Comparison of ENCODE assay signal across 16 mouse cellular contexts in genomic region chr6:120930450-120931306, GRCm38 (mm10). TPM values are rescaled to one million over a fixed set of nuclear protein-coding genes. Genes with fewer than 3 reads are reported as not detected.
DNase-seq lines count a peak whose midpoint lies in the region; ATAC-seq lines count a peak whose summit lies in the region.
"Had no signal": no experiment of that assay in that cellular context is flagged by ENCODE, and none has a peak within 500 bp of the region (broad histone marks: within the 10 kb centered on the region; RNA-seq: fewer than 3 reads in every experiment).

No protein-coding gene starts in this region.

- H3K27me3 ChIP-seq in limb, embryonic 12.5 days = no peaks in the 10 kb centered on the region
- no peaks in the 10 kb centered on the region for H3K27me3 ChIP-seq in limb, embryonic 10.5 days (ENCODE audit: low read depth, poor library complexity, severe bottlenecking)
- H3K27me3 ChIP-seq: stomach, embryonic 15.5 days had no signal

- peaks cover 28% of the 10 kb centered on the region for H3K36me3 ChIP-seq in limb, embryonic 12.5 days
- H3K36me3 ChIP-seq in limb, embryonic 10.5 days = peaks cover 21% of the 10 kb centered on the region

- 0 out of 2 replicates have a peak overlapping the region, but pooled peaks have one; percentile 8 for H3K9ac ChIP-seq in limb, embryonic 12.5 days (replicated peaks)
- H3K9ac ChIP-seq: hindbrain, embryonic 14.5 days; stomach, embryonic 15.5 days had no signal

- 75% methylated on average over 6 of the region's 6 CpGs for WGBS in limb, embryonic 12.5 days
- 81% methylated on average over 6 of the region's 6 CpGs for WGBS in limb, embryonic 10.5 days

- H3K4me1 ChIP-seq in limb, embryonic 12.5 days (replicated peaks) = peaks cover 3% of the 10 kb centered on the region; the same call in 1 of the 2 replicates
- no peaks in the 10 kb centered on the region for H3K4me1 ChIP-seq in limb, embryonic 10.5 days
- H3K4me1 ChIP-seq: stomach, embryonic 15.5 days had no signal

- peak overlapping the region; percentile 50; the same call in 1 of the 2 replicates for H3K27ac ChIP-seq in limb, embryonic 12.5 days
- no peak overlapping the region for H3K27ac ChIP-seq in limb, embryonic 10.5 days
- H3K27ac ChIP-seq: hindbrain, embryonic 14.5 days; stomach, embryonic 15.5 days had no signal

- no peak for DNase-seq in limb, embryonic 10.5 days (ENCODE audit: low spot score)
- peak; percentile 31 for DNase-seq in induced T-regulatory cell, adult 2 months (ENCODE audit: low read depth)
- DNase-seq in thymus, postnatal 10 days (ENCODE audit: low spot score in 2 of 2) = peak; percentile 78 to 84
- DNase-seq in lung, postnatal 4 days = no peak
- DNase-seq in urinary bladder, postnatal 25 days (ENCODE audit: low spot score) = no peak
- DNase-seq in lung, postnatal 36 days = no peak
- DNase-seq: adrenal gland, postnatal 14 days; cerebellum, adult 9-10 months; heart, postnatal 14 days; kidney, adult 8-10 months; right cerebral cortex, postnatal 4 days had no signal

- no peak overlapping the region for H3K4me3 ChIP-seq in limb, embryonic 12.5 days (replicated peaks)
- no peak overlapping the region for H3K4me3 ChIP-seq in limb, embryonic 10.5 days
- H3K4me3 ChIP-seq: erythroblast, embryonic 14.5 days; stomach, embryonic 15.5 days had no signal

- no peak overlapping the region for H3K4me2 ChIP-seq in limb, embryonic 12.5 days
- H3K4me2 ChIP-seq: hindbrain, embryonic 14.5 days; stomach, embryonic 15.5 days had no signal

- H3K9me3 ChIP-seq in limb, embryonic 12.5 days = no peaks in the 10 kb centered on the region
- no peaks in the 10 kb centered on the region for H3K9me3 ChIP-seq in limb, embryonic 10.5 days (replicated peaks)
- H3K9me3 ChIP-seq: stomach, embryonic 15.5 days had no signal

- ATAC-seq in limb, embryonic 12.5 days (ENCODE audit: insufficient number of reproducible peaks, insufficient read depth, low FRiP score, low TSS enrichment, low read depth) = no peak
- peak; percentile 59 for ATAC-seq in megakaryocyte progenitor cell, adult 5-6 weeks (replicated peaks; ENCODE audit: poor library complexity)

RNA-seq across cellular contexts. Expression of gene Bid, which starts 14.0 kb away (rescaled TPM):
- 16.7 and 17.4 TPM in 2 replicates for polyA plus RNA-seq in limb, embryonic 12.5 days (2016; fragmentation: Nextera tagmentation; extraction: Ambion mirVana)
- 13.2 and 14.8 TPM in 2 replicates for polyA plus RNA-seq in limb, embryonic 10.5 days (2016; fragmentation: Nextera tagmentation; extraction: Ambion mirVana)
- 89.7 and 91.0 TPM in 2 replicates for total RNA-seq in megakaryocyte progenitor cell, adult 5-6 weeks (2015)
- 51.7 and 55.4 TPM in 2 replicates for total RNA-seq in megakaryocyte progenitor cell, adult 5-6 weeks (2017)

Comparison
In these comparisons a context has a peak if more than half of its experiments do, and no peak if none do; other contexts are left out.
1. DNase-seq: peak in induced T-regulatory cell, adult 2 months (single experiment) and thymus, postnatal 10 days (2 of 2); none in limb, embryonic 10.5 days (single experiment), lung, postnatal 4 days (0 of 2), urinary bladder, postnatal 25 days (single experiment) and lung, postnatal 36 days (single experiment).